Mouse (Mus musculus): ENCODE measurements around the gene Lexm. TPM values are rescaled to one million over a fixed set of nuclear protein-coding genes. Genes with fewer than 3 reads are reported as not detected.

The Lexm gene
- polyA plus RNA-seq, 1 experiment from 2014 or later: not detected

DNA sequence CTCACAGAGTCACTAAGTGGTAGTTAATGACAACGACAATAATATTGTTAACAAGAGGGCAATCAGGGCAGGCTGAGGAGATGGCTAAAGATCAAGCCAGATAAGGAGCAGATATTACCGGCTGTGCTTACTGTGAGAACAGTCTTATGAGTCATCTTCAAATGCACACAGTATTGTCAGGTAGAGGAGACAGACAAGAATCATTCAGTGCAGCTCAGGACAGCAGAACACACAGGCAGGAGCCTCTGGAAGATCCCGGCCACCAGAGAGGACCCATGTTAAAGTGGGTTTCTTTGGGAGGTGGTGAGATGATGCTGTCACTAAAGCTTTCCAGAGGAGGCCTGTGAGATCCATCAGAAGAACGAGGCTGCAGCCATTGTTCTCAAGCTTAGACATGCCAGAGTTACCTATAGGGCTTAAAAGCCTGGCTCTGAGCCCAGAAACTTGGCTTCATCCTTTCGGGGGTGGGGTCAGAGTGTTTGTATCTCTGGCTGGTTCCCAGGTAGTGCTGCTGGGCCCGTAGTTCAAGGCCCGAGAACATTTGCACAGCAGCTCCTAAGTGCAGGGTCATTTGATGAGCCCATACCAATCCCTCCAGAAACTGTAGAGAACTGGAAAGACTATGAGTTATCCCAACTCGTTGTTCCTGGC, 66.4 kb downstream of the Lexm start:
- ATAC-seq (no peak), DNase-seq (ENCODE audit: low spot score) (no peak)
- Histone ChIP-seq H3K27me3 (replicated peaks; ENCODE audit: control insufficient read depth, insufficient read depth, low read length) (no peaks in the 10 kb centered on the region), H3K4me2 (ENCODE audit: low read length) (no peak overlapping the region), H3K4me3 (ENCODE audit: low read depth, low read length) (no peak overlapping the region), H3K4me1 (ENCODE audit: control insufficient read depth, insufficient read depth, low read length) (no peaks in the 10 kb centered on the region), H3K9ac (ENCODE audit: low read length) (no peak overlapping the region), H3K36me3 (ENCODE audit: control insufficient read depth, insufficient read depth, low read length) (no peaks in the 10 kb centered on the region), H3K9me3 (replicated peaks; ENCODE audit: control insufficient read depth, low read length) (no peaks in the 10 kb centered on the region), H3K27ac (ENCODE audit: low read depth, low read length) (no peak overlapping the region)
- WGBS: 63% methylated on average over 8 of the region's 8 CpGs

DNA sequence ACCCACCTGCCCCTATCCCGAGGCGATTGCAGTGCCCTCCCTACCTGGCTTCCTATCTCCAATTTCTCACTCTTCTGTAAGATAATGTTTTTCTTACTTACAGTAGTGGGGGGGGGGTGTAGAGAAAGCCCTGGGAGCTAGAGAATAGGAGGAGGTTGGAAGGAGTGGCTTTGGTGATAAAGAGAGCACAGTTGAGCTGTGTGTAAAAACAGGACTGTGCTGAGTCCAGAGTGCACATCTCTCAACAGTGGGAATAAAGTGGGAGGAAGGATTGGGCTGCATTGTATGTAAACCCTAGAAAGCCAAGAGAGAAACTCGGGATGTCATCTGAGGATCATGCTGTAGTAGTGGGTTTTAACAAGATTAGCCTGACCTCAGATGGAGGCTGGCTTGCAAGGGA, 68.9 kb downstream of the Lexm start:
- ATAC-seq: no peak

DNA sequence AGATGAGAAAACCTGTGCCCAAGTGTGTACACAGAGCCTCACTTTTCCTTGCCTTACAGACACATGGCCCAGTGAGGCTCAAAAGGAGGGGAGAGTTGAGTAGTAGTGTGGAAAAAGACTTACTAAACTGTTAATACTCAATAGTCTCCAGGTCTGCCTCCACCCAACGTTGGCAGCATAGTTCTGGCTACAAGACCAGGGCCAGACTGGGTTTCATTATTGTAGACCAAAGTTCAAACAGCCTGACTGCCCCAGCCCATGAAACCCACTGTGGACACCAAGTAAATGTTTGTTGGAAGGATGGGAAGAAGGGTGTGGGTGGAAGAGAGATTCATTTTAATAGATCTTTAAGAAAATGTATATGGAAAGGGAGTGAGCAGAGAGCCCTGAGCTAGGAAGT, 70.1 kb downstream of the Lexm start:
- 70% methylated on average over 1 of the region's 1 CpGs for WGBS
- H3K36me3 ChIP-seq (ENCODE audit: control insufficient read depth, insufficient read depth, low read length): no peaks in the 10 kb centered on the region
- no peak for DNase-seq (ENCODE audit: low spot score)
- no peaks in the 10 kb centered on the region for H3K4me1 ChIP-seq (ENCODE audit: control insufficient read depth, insufficient read depth, low read length)
- H3K27ac ChIP-seq (ENCODE audit: low read depth, low read length): no peak overlapping the region
- H3K4me2 ChIP-seq (ENCODE audit: low read length): no peak overlapping the region
- H3K4me3 ChIP-seq (ENCODE audit: low read depth, low read length): no peak overlapping the region
- H3K9me3 ChIP-seq (replicated peaks; ENCODE audit: control insufficient read depth, low read length): no peaks in the 10 kb centered on the region
- no peak overlapping the region for H3K9ac ChIP-seq (ENCODE audit: low read length)
- ATAC-seq: no peak
- no peaks in the 10 kb centered on the region for H3K27me3 ChIP-seq (replicated peaks; ENCODE audit: control insufficient read depth, insufficient read depth, low read length)

More for the DNA sequence above, 68.9 kb downstream of the Lexm start:
- Histone ChIP-seq H3K9me3 (replicated peaks; ENCODE audit: control insufficient read depth, low read length) (no peaks in the 10 kb centered on the region), H3K9ac (ENCODE audit: low read length) (no peak overlapping the region), H3K4me3 (ENCODE audit: low read depth, low read length) (no peak overlapping the region), H3K36me3 (ENCODE audit: control insufficient read depth, insufficient read depth, low read length) (no peaks in the 10 kb centered on the region), H3K27me3 (replicated peaks; ENCODE audit: control insufficient read depth, insufficient read depth, low read length) (no peaks in the 10 kb centered on the region), H3K4me2 (ENCODE audit: low read length) (no peak overlapping the region), H3K4me1 (ENCODE audit: control insufficient read depth, insufficient read depth, low read length) (no peaks in the 10 kb centered on the region), H3K27ac (ENCODE audit: low read depth, low read length) (no peak overlapping the region)
- WGBS: 95% methylated on average over 3 of the region's 3 CpGs
- DNase-seq (ENCODE audit: low spot score): no peak

DNA sequence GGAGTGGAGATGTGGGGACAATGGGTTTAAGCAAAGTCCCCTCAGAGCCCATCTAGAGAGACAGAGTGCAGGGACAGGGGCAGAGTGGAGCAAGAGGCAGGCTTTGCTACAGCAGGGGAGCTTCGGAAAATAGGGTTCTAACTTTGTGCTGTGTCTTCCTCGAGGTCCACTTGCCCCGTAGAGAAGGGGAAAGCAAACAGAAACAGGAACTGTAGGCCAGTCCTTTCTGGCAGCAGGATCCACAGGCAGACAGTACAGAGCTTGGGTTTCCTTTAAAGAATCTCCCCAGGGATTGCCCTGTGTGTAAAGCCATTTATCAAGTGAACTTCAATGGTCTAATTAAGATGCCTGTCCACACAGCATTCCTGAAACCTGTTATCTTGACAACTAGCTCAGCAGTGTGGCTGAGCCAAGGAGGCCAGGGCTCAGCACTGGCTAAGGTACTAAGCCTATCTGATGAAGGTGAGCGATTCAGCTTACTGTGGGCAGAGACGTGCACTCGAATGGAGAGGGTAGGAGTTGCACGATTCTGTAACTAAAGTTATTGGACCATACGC, 71.1 kb downstream of the Lexm start:
- H3K9ac ChIP-seq (ENCODE audit: low read length): no peak overlapping the region
- ATAC-seq (no peak), DNase-seq (ENCODE audit: low spot score) (no peak)
- no peaks in the 10 kb centered on the region for H3K4me1 ChIP-seq (ENCODE audit: control insufficient read depth, insufficient read depth, low read length)
- WGBS: 73% methylated on average over 8 of the region's 8 CpGs
- H3K27ac ChIP-seq (ENCODE audit: low read depth, low read length): no peak overlapping the region
- H3K9me3 ChIP-seq (replicated peaks; ENCODE audit: control insufficient read depth, low read length): no peaks in the 10 kb centered on the region
- no peak overlapping the region for H3K4me3 ChIP-seq (ENCODE audit: low read depth, low read length)
- no peaks in the 10 kb centered on the region for H3K36me3 ChIP-seq (ENCODE audit: control insufficient read depth, insufficient read depth, low read length)
- no peaks in the 10 kb centered on the region for H3K27me3 ChIP-seq (replicated peaks; ENCODE audit: control insufficient read depth, insufficient read depth, low read length)
- no peak overlapping the region for H3K4me2 ChIP-seq (ENCODE audit: low read length)

DNA sequence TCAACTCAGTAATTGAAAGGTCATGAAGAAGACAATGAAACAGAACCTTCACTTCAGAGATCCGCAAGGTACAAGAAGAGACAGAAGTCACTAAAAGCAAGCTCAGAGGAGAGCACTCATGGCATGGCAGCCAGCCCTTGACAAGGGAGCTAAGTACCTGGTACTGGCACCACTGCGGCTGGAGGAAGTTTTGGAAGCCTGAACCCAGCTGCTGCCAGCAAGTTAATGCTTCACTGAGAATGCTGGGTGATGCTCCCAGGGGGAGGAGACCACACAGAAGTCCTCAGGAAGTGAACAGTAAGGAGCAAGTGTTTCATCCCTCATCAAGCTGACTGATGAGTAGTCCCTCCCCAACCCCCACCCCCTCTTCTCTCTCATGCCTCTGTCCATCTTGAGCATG, 74.8 kb downstream of the Lexm start:
- H3K4me2 ChIP-seq (ENCODE audit: low read length): no peak overlapping the region

DNA sequence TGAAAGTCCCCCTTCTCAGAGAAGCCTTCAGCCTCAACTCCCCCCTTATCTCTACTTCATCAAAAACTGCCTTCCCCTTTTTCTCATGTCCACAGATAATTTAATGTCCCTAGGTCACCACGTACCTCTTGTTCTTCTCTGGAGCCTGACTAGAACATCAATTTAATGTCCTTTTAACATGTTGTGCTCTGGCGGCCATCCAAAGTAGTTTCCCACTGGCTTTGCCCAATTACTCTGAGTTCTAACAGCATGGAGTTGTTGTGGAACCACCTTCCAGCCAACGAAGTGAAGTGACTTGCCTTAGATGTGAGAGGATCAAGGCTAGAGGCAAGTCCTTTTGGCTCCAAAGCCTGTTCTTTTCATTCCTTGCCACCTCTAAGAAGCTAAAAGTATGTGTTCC, 75.5 kb downstream of the Lexm start:
- H3K9me3 ChIP-seq (replicated peaks; ENCODE audit: control insufficient read depth, low read length): no peaks in the 10 kb centered on the region
- 61% methylated on average over 3 of the region's 3 CpGs for WGBS
- no peaks in the 10 kb centered on the region for H3K27me3 ChIP-seq (replicated peaks; ENCODE audit: control insufficient read depth, insufficient read depth, low read length)
- no peaks in the 10 kb centered on the region for H3K36me3 ChIP-seq (ENCODE audit: control insufficient read depth, insufficient read depth, low read length)
- ATAC-seq (no peak), DNase-seq (ENCODE audit: low spot score) (no peak)
- H3K9ac ChIP-seq (ENCODE audit: low read length): no peak overlapping the region
- no peaks in the 10 kb centered on the region for H3K4me1 ChIP-seq (ENCODE audit: control insufficient read depth, insufficient read depth, low read length)
- H3K27ac ChIP-seq (ENCODE audit: low read depth, low read length): no peak overlapping the region
- no peak overlapping the region for H3K4me2 ChIP-seq (ENCODE audit: low read length)
- H3K4me3 ChIP-seq (ENCODE audit: low read depth, low read length): no peak overlapping the region

More for the DNA sequence above, 74.8 kb downstream of the Lexm start:
- no peak overlapping the region for H3K4me3 ChIP-seq (ENCODE audit: low read depth, low read length)
- no peak overlapping the region for H3K9ac ChIP-seq (ENCODE audit: low read length)
- H3K4me1 ChIP-seq (ENCODE audit: control insufficient read depth, insufficient read depth, low read length): no peaks in the 10 kb centered on the region
- DNase-seq (ENCODE audit: low spot score) (no peak), ATAC-seq (no peak)
- no peaks in the 10 kb centered on the region for H3K27me3 ChIP-seq (replicated peaks; ENCODE audit: control insufficient read depth, insufficient read depth, low read length)
- H3K9me3 ChIP-seq (replicated peaks; ENCODE audit: control insufficient read depth, low read length): no peaks in the 10 kb centered on the region
- WGBS: 87% methylated on average over 2 of the region's 2 CpGs
- H3K27ac ChIP-seq (ENCODE audit: low read depth, low read length): no peak overlapping the region
- no peaks in the 10 kb centered on the region for H3K36me3 ChIP-seq (ENCODE audit: control insufficient read depth, insufficient read depth, low read length)

Other genes with a start within 250 kb of the Lexm start
- gene Pcsk9, start 152.9 kb downstream of the Lexm start, polyA plus RNA-seq (2014; fragmentation: Nextera tagmentation; extraction: Ambion mirVana): 0.43 and 0.54 TPM in 2 replicates
- not detected in 2 replicates for gene Bsnd, start 125.0 kb downstream of the Lexm start, polyA plus RNA-seq (2014; fragmentation: Nextera tagmentation; extraction: Ambion mirVana)
- 16.4 and 16.6 TPM in 2 replicates for gene Dhcr24, start 56.2 kb downstream of the Lexm start, polyA plus RNA-seq (2014; fragmentation: Nextera tagmentation; extraction: Ambion mirVana)
- 0.46 and 0.53 TPM in 2 replicates for gene Ttc22, start 5.2 kb upstream of the Lexm start, polyA plus RNA-seq (2014; fragmentation: Nextera tagmentation; extraction: Ambion mirVana)
- 11.7 and 12.7 TPM in 2 replicates for gene Pars2, start 33.8 kb upstream of the Lexm start, polyA plus RNA-seq (2014; fragmentation: Nextera tagmentation; extraction: Ambion mirVana)
- 106 and 107 TPM in 2 replicates for gene Ttc4, start 61.7 kb upstream of the Lexm start, polyA plus RNA-seq (2014; fragmentation: Nextera tagmentation; extraction: Ambion mirVana)
- gene Mroh7, start 113.7 kb upstream of the Lexm start, polyA plus RNA-seq (2014; fragmentation: Nextera tagmentation; extraction: Ambion mirVana): 0.09 and 0.18 TPM in 2 replicates
- not detected in 2 replicates for gene Fam151a, start 116.6 kb upstream of the Lexm start, polyA plus RNA-seq (2014; fragmentation: Nextera tagmentation; extraction: Ambion mirVana)
- gene Acot11, start 187.8 kb upstream of the Lexm start, polyA plus RNA-seq (2014; fragmentation: Nextera tagmentation; extraction: Ambion mirVana): 0.77 and 1.3 TPM in 2 replicates